Mouse (Mus musculus) embryonic facial prominence, embryonic 15.5 days (tissue): ENCODE measurements around the gene Cfb. TPM values are rescaled to one million over a fixed set of nuclear protein-coding genes. Genes with fewer than 3 reads are reported as not detected.
"Not testable (repeated sequence)": the region's sequence is repeated elsewhere in the genome, so short reads cannot be mapped to it uniquely, and the experiment has no call there.

Source experiments
- ATAC-seq: fragments of 200-750 bp; cut with Nextera tagmentation; 2 replicates; pipeline ENCODE4 v1.8.0; 2017; ENCODE audit warnings: low read depth, moderate TSS enrichment; ENCODE audit not compliant: insufficient number of reproducible peaks, low FRiP score, low TSS enrichment
- H3K27ac ChIP-seq: fragments of 300-500 bp; sonication (generic); replicated peaks from 2 replicates; pipeline ENCODE4 v1.5.1; 2015; ENCODE audit warnings: mild to moderate bottlenecking, inconsistent platforms
- H3K27me3 ChIP-seq: fragments of 300-500 bp; sonication (generic); 2 replicates; pipeline ENCODE4 v1.6.1; 2015; ENCODE audit warnings: inconsistent platforms
- H3K36me3 ChIP-seq: fragments of 300-500 bp; sonication (generic); 2 replicates; pipeline ENCODE4 v1.6.1; 2015; ENCODE audit warnings: mild to moderate bottlenecking, inconsistent platforms
- H3K4me1 ChIP-seq: fragments of 300-500 bp; sonication (generic); 2 replicates; pipeline ENCODE4 v1.6.1; 2015; ENCODE audit warnings: inconsistent platforms
- H3K4me2 ChIP-seq: fragments of 300-500 bp; sonication (generic); replicated peaks from 2 replicates; pipeline ENCODE4 v1.6.1; 2015; ENCODE audit warnings: mild to moderate bottlenecking, inconsistent platforms
- H3K4me3 ChIP-seq: fragments of 300-500 bp; sonication (generic); replicated peaks from 2 replicates; pipeline ENCODE4 v1.5.1; 2015; ENCODE audit warnings: mild to moderate bottlenecking, inconsistent platforms
- H3K9ac ChIP-seq: fragments of 300-500 bp; sonication (generic); 2 replicates; pipeline ENCODE4 v1.6.1; 2015; ENCODE audit warnings: inconsistent platforms
- H3K9me3 ChIP-seq: fragments of 300-500 bp; sonication (generic); replicated peaks from 2 replicates; pipeline ENCODE4 v1.6.1; 2016; ENCODE audit warnings: inconsistent platforms
- WGBS: fragments of 180-500 bp; shearing (Covaris S2); methylation state at CpG from one replicate; pipeline ENCODE4 v1.1.7; 2015; 5-methylcytosine and 5-hydroxymethylcytosine counted together
- microRNA-seq: library from miRNA; unstranded; fragments of <30 nt; microRNA quantifications from one replicate; pipeline ENCODE4, GENCODE M21; 2016; ENCODE audit warnings: borderline number of aligned reads
- polyA plus RNA-seq: library from polyadenylated mRNA; unstranded; fragments of >200 nt; fragmentation: Nextera tagmentation; extraction: Ambion mirVana; gene quantifications from 2 replicates; pipeline ENCODE4 v1.2.1, GENCODE M21; 2015

Cfb gene
- polyA plus RNA-seq, 1 experiment from 2014 or later, result 3.2 TPM

DNA sequence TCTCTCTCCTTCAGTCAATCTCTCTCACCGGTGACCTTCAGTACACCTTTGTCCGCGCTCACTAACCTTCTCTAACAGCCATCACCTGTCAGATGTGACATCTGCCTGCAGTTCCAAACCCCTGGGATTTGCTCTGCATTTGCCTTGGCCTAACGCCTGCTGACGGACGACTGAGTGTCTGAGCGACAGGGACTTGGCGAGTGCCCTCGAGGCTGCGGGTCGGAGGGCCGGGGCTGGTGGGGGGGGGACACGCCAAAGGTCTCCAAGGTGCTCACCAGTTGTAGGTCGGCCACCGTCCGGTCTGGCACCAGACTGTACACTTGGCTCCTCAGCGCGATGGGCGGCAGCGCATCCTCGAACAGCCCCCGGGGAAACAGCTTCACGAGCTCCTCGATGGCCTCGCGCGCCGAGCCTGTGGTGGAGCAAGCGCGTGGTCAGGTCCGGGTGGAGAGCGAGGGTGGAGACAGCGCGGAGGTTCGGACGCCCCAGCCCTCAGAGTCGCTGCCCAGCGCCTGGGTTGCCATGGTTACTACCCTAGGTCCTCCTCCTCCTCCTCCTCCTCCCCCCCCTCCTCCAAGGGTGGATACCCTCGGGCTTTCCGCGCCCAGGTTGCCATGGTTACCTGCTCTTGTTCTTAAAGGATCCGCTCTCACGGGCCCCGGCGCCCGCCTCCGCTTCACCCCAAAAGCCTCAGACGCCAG lies 26.0 kb downstream of the Cfb start:
- Histone ChIP-seq H3K4me3 (peak overlapping the region; percentile 86), H3K36me3 (peaks cover 45% of the 10 kb centered on the region), H3K9ac (peak overlapping the region; percentile 73), H3K4me2 (peak overlapping the region; percentile 99), H3K4me1 (peaks cover 24% of the 10 kb centered on the region), H3K9me3 (no peaks in the 10 kb centered on the region), H3K27me3 (no peaks in the 10 kb centered on the region), H3K27ac (peak overlapping the region; percentile 86)
- WGBS, result 3% methylated on average over 48 of the region's 48 CpGs
- peak; percentile 65 for ATAC-seq

DNA sequence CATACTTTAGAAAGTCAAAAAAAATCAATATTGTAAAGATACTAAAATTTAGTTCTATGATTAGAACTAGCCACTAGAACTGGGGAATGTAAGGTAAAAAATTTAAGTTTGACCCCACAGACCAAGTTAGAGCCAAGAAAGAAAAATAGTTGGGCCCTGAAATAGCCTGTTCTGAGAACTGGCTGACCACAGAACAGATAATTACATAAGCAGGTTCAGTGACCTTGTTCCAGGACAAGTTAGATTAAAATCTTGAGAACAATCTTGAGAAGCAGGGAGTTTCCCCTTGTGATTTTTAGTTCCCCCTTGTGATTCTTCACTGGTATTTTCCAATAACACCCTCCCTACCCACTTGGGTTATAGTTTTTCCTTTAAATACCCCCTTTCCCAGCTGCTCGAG lies 31.5 kb downstream of the Cfb start:
- H3K4me3 ChIP-seq, H3K9me3 ChIP-seq, H3K27me3 ChIP-seq, H3K4me1 ChIP-seq, H3K27ac ChIP-seq, ATAC-seq, H3K9ac ChIP-seq, H3K4me2 ChIP-seq: not testable (repeated sequence)
- WGBS, result 88% methylated on average over 1 of the region's 1 CpGs
- H3K36me3 ChIP-seq, result peaks cover 70% of the 10 kb centered on the region

DNA sequence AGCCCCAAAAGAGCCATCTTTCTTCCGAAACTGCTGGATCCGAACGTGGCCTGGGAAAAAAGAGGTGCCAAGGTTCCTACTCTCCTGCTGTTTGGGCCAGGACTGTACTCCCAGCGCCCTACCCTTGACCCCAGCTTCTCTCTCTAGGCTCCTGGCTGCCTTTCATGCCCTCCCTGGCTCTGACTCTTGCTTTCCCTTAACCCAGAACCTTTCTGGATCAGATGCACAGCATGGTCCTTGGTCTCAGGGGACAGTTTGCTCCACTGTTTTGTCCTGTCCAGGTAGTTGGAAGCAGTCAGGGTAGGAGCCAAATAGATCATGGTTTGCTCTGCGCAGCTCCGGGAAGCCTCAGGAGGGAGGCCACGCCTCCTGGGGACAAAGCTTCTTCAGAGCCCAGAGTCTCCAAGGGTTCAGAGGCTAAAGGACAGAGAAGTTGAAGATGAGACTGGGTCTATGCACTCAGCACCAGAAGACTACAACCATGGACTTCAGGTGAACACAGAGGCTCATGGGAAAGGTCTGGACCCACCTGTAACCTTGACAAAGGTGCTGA lies 47.4 kb downstream of the Cfb start:
- no peak overlapping the region for H3K9ac ChIP-seq
- no peaks in the 10 kb centered on the region for H3K36me3 ChIP-seq
- no peak overlapping the region for H3K4me2 ChIP-seq
- no peaks in the 10 kb centered on the region for H3K27me3 ChIP-seq
- H3K4me1 ChIP-seq, result no peaks in the 10 kb centered on the region
- no peaks in the 10 kb centered on the region for H3K9me3 ChIP-seq
- no peak for ATAC-seq
- no peak overlapping the region for H3K4me3 ChIP-seq
- H3K27ac ChIP-seq, result no peak overlapping the region
- 83% methylated on average over 7 of the region's 7 CpGs for WGBS

DNA sequence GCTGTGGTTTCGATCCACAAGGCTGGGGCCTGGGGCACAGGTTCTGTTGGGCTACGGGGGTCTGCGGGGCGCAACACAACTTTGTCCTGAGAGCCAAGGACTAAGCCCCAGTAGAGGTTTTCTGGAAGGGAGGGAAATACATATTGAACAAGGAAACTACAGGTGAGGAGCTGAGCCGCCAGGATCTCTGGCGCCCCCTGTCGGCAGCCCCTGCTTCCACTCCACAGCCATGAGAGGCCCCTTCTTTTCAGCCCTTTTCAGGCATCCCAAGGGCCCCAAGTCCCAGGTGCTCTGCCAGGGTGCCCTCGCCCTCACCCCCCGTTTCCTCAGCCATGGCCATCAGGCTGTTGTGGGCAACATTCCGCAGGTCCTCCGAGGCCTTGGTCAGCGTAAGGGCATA lies 48.6 kb downstream of the Cfb start:
- not testable (repeated sequence) for H3K9ac ChIP-seq, H3K27ac ChIP-seq, H3K4me3 ChIP-seq, ATAC-seq, H3K4me1 ChIP-seq, H3K36me3 ChIP-seq, H3K4me2 ChIP-seq, H3K27me3 ChIP-seq, H3K9me3 ChIP-seq
- 59% methylated on average over 12 of the region's 12 CpGs for WGBS

DNA sequence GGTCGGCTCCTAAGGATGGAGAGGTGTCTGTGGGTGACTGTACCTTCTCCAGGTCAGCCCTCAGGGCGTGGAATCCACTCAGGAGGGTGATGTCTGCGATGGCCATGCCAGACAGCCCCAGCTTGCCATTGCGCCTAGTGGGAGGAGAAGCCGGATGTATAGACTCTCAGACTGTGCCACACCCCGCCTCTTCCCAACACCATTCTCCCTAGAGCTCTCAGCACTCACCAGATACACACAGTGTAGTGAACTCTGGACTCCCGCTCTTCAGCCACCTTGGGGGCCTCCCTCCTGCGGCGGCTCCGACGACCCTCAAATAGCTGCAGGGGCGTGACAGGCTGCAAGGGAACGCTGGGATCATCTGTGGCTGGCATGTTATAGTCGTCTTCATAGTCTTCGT lies 51.0 kb downstream of the Cfb start:
- Histone ChIP-seq H3K27me3 (no peaks in the 10 kb centered on the region), H3K9me3 (no peaks in the 10 kb centered on the region), H3K4me3 (no peak overlapping the region), H3K4me1 (no peaks in the 10 kb centered on the region), H3K4me2 (no peak overlapping the region), H3K9ac (no peak overlapping the region), H3K36me3 (no peaks in the 10 kb centered on the region), H3K27ac (no peak overlapping the region)
- WGBS, result 69% methylated on average over 15 of the region's 15 CpGs
- no peak for ATAC-seq

DNA sequence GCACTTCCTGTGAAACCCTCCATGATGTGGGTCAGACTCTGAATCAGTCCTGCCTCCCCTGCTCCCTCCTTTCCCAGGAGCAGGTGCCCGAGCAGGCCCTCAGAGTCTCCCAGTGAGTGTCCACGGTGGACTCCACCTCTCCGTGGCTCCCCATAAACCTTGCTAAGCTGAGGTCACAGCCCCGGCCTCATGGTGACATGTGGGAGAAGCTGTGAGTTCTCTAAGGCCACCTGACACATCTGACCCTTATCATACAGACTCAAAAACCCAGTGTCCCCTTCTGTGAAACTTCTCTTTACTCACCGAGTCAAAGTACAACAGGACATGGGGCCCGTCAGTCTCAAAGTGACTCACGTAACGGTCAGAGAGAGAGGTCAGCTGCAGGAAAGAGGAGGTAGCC lies 51.5 kb downstream of the Cfb start:
- not testable (repeated sequence) for H3K9me3 ChIP-seq, H3K9ac ChIP-seq, H3K27me3 ChIP-seq, H3K4me1 ChIP-seq, H3K36me3 ChIP-seq, H3K4me3 ChIP-seq, H3K4me2 ChIP-seq, ATAC-seq, H3K27ac ChIP-seq
- WGBS, result 86% methylated on average over 8 of the region's 8 CpGs

DNA sequence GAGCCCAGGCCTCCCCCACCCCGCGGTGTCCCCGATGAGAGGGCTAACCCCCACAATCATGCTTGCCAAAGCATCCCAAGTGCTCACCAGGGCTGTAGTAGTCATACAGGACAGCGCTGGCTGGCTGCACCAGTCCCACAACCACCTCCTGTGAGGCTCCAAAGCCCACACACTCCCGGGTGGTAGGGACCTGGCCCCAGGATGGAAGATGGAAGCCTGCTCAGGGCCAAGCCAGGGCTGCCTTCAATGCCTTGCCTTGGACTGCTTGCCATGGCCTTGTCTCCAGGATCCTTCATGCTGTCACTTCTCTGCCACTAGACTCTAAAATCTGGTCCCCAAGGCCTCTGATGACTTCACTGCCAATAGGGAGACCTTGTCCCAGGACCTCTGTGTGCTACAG lies 51.9 kb downstream of the Cfb start:
- ATAC-seq, H3K4me2 ChIP-seq, H3K36me3 ChIP-seq, H3K27ac ChIP-seq, H3K9me3 ChIP-seq, H3K4me3 ChIP-seq, H3K27me3 ChIP-seq, H3K9ac ChIP-seq, H3K4me1 ChIP-seq: not testable (repeated sequence)
- WGBS, result 89% methylated on average over 5 of the region's 5 CpGs

DNA sequence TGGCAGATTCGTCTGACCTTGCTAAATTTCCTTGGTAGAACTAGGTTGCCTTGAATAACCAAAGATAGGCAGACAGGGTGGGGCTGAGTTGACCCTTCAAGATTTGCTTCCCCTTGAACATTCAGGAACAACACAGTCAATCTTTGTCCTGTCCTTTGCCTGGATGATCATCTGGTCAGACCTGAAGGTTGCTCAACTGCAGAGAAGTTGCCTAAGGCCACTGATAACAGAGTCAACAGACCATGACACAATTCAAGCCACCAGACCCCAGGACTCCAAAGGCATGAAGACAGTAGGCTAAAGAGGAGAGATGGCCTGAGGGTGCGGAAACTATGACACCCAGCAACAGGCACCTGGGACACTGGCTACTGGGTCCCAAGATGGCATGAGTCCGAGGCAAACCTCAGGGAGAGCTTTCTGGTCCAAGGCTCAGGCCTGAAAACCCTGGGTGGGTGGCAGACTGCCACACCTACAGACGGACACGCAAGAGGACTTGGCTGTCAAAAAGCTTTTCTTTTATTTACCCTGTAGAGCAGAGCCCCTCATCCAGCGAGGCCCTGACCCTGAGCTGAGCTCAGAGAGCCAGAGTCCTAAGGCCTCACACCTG lies 53.6 kb downstream of the Cfb start:
- peaks cover 9% of the 10 kb centered on the region; the same call in 1 of the 2 replicates for H3K9me3 ChIP-seq
- WGBS, result 81% methylated on average over 6 of the region's 6 CpGs
- no peak overlapping the region for H3K9ac ChIP-seq
- ATAC-seq, result no peak
- no peak overlapping the region for H3K27ac ChIP-seq
- H3K4me1 ChIP-seq, result no peaks in the 10 kb centered on the region
- H3K4me3 ChIP-seq, result no peak overlapping the region
- H3K4me2 ChIP-seq, result no peak overlapping the region
- no peaks in the 10 kb centered on the region for H3K36me3 ChIP-seq
- H3K27me3 ChIP-seq, result no peaks in the 10 kb centered on the region

DNA sequence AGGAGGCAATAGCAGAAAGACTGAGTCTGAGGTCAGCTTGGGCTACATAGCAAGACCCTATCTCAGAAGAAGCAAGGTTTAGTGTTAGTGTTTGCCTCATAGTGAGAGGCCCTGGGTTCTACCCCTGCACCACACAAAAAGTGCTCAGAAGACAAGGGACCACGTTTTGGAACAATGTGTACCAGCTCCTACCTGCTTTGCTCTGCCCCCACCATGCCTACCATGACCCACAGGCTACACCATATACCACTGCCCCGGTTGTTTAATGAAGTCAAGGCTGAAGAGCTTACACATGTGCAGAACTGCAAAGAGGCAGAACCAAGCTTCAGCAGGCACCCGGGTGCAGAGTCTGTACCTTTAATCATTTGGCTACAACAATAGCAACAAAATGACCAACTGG lies 55.1 kb downstream of the Cfb start:
- no peak overlapping the region for H3K27ac ChIP-seq
- H3K9me3 ChIP-seq, result peaks cover 9% of the 10 kb centered on the region; the same call in 1 of the 2 replicates
- H3K4me3 ChIP-seq, result no peak overlapping the region
- no peak overlapping the region for H3K9ac ChIP-seq
- no peak overlapping the region for H3K4me2 ChIP-seq
- H3K36me3 ChIP-seq, result no peaks in the 10 kb centered on the region
- ATAC-seq, result no peak
- WGBS, result 60% methylated on average over 3 of the region's 3 CpGs
- no peaks in the 10 kb centered on the region for H3K4me1 ChIP-seq
- H3K27me3 ChIP-seq, result no peaks in the 10 kb centered on the region

Small RNA genes within 50 kb of the gene (microRNA-seq; reads per million reads assigned to microRNA genes)
- gene Mir6970 (0.69 reads per million), gene Mir6971 (1.9 reads per million, percentile 5 among the genes with 10 or more reads in this experiment), gene Mir6972 (not detected)

Other genes with a start within 250 kb of the Cfb start
- gene Egfl8, start 246.5 kb downstream of the Cfb start, polyA plus RNA-seq, result 11.2 and 13.2 TPM in 2 replicates
- gene Ppt2, start 234.0 kb downstream of the Cfb start, polyA plus RNA-seq, result 27.5 and 28.3 TPM in 2 replicates
- gene Prrt1, start 233.0 kb downstream of the Cfb start, polyA plus RNA-seq, result 1.3 and 1.5 TPM in 2 replicates
- 16.2 and 16.8 TPM in 2 replicates for gene Fkbpl, start 217.8 kb downstream of the Cfb start, polyA plus RNA-seq
- 88.8 and 94.7 TPM in 2 replicates for gene Atf6b, start 215.4 kb downstream of the Cfb start, polyA plus RNA-seq
- gene Tnxb, start 192.0 kb downstream of the Cfb start, polyA plus RNA-seq, result 0.48 and 0.87 TPM in 2 replicates
- 1.4 and 2.1 TPM in 2 replicates for gene C4b, start 118.6 kb downstream of the Cfb start, polyA plus RNA-seq
- gene Cyp21a1, start 58.0 kb downstream of the Cfb start, polyA plus RNA-seq, result 0.12 TPM in 1 of 2 replicates, not detected in the other
- 30.4 and 33.8 TPM in 2 replicates for gene Stk19, start 25.6 kb downstream of the Cfb start, polyA plus RNA-seq
- gene Dxo, start 25.5 kb downstream of the Cfb start, polyA plus RNA-seq, result 66.2 and 70.7 TPM in 2 replicates
- 50.6 and 55.0 TPM in 2 replicates for gene Skiv2l, start 12.3 kb downstream of the Cfb start, polyA plus RNA-seq
- 97.7 and 114 TPM in 2 replicates for gene Nelfe, start 12.1 kb downstream of the Cfb start, polyA plus RNA-seq
- gene Zbtb12, start 17.0 kb upstream of the Cfb start, polyA plus RNA-seq, result 3.2 and 4.2 TPM in 2 replicates
- not detected in 2 replicates for gene Gm20547, start 19.5 kb upstream of the Cfb start, polyA plus RNA-seq
- gene C2, start 35.7 kb upstream of the Cfb start, polyA plus RNA-seq, result 6.7 and 7.3 TPM in 2 replicates
- 86.8 and 92.7 TPM in 2 replicates for gene Ehmt2, start 36.0 kb upstream of the Cfb start, polyA plus RNA-seq
- gene Slc44a4, start 51.9 kb upstream of the Cfb start, polyA plus RNA-seq, result 0.49 and 0.69 TPM in 2 replicates
- gene Neu1, start 68.7 kb upstream of the Cfb start, polyA plus RNA-seq, result 20.8 and 22.7 TPM in 2 replicates
- 2.2 and 3.4 TPM in 2 replicates for gene Hspa1b, start 96.7 kb upstream of the Cfb start, polyA plus RNA-seq
- gene Gm20481, start 107.4 kb upstream of the Cfb start, polyA plus RNA-seq, result not detected in 2 replicates
- 19.5 and 19.7 TPM in 2 replicates for gene Hspa1a, start 109.6 kb upstream of the Cfb start, polyA plus RNA-seq
- 0.71 and 0.77 TPM in 2 replicates for gene Hspa1l, start 110.2 kb upstream of the Cfb start, polyA plus RNA-seq
- 163 and 173 TPM in 2 replicates for gene Lsm2, start 119.3 kb upstream of the Cfb start, polyA plus RNA-seq
- 108 and 114 TPM in 2 replicates for gene Vars, start 138.5 kb upstream of the Cfb start, polyA plus RNA-seq
- gene Vwa7, start 154.1 kb upstream of the Cfb start, polyA plus RNA-seq, result 0.43 and 0.58 TPM in 2 replicates
- 21.5 and 23.4 TPM in 2 replicates for gene Sapcd1, start 165.5 kb upstream of the Cfb start, polyA plus RNA-seq
- 3.6 and 5.4 TPM in 2 replicates for gene Msh5, start 184.2 kb upstream of the Cfb start, polyA plus RNA-seq
- 324 and 329 TPM in 2 replicates for gene Clic1, start 187.4 kb upstream of the Cfb start, polyA plus RNA-seq
- gene Ddah2, start 196.5 kb upstream of the Cfb start, polyA plus RNA-seq, result 319 and 347 TPM in 2 replicates
- 98.5 and 131 TPM in 2 replicates for gene Ly6g6c, start 202.9 kb upstream of the Cfb start, polyA plus RNA-seq
- gene Mpig6b, start 203.7 kb upstream of the Cfb start, polyA plus RNA-seq, result 1.1 and 1.4 TPM in 2 replicates
- 31.4 and 33.0 TPM in 2 replicates for gene Ly6g6e, start 214.4 kb upstream of the Cfb start, polyA plus RNA-seq
- 1.5 and 2.3 TPM in 2 replicates for gene Ly6g6d, start 215.5 kb upstream of the Cfb start, polyA plus RNA-seq
- 0.20 and 0.28 TPM in 2 replicates for gene Ly6g6f, start 223.1 kb upstream of the Cfb start, polyA plus RNA-seq
- 102 and 105 TPM in 2 replicates for gene Abhd16a, start 226.7 kb upstream of the Cfb start, polyA plus RNA-seq
- gene Ly6g5c, start 245.8 kb upstream of the Cfb start, polyA plus RNA-seq, result not detected in 2 replicates